Mouse (Mus musculus) thymus, postnatal 0 days (tissue): ENCODE results near the gene Sun2. TPM values are rescaled to one million over a fixed set of nuclear protein-coding genes. Genes with fewer than 3 reads are reported as not detected.
A peak's percentile ranks its signal among the peaks of the same experiment; 100 is the strongest.

Experiments used
- DNase-seq: peaks from one replicate; pipeline ENCODE4 v3.0.0-alpha.2; 2015; ENCODE audit warnings: low spot score
- polyA plus RNA-seq: library from polyadenylated mRNA; unstranded; fragments of >200 nt; fragmentation: Nextera tagmentation; extraction: Ambion mirVana; gene quantifications from 2 replicates; pipeline ENCODE4 v1.2.1, GENCODE M21; 2015

The Sun2 gene
- polyA plus RNA-seq, 1 experiment from 2014 or later, result 18.4 TPM

GRCm38 (mm10) chr15:79755977-79756625, 13.8 kb upstream of the Sun2 start:
- peak; percentile 65 for DNase-seq

- DNase-seq, result no peak
Observed at GRCm38 (mm10) chr15:79755176-79755575, 12.8 kb upstream of the Sun2 start.

GRCm38 (mm10) chr15:79753873-79754272, 11.5 kb upstream of the Sun2 start:
- DNase-seq, result no peak

- no peak for DNase-seq
Observed at GRCm38 (mm10) chr15:79753420-79753752, 11.1 kb upstream of the Sun2 start.

- DNase-seq, result peak; percentile 75
Observed at GRCm38 (mm10) chr15:79752742-79753419, 10.5 kb upstream of the Sun2 start.

GRCm38 (mm10) chr15:79751772-79752171, 9.4 kb upstream of the Sun2 start:
- DNase-seq, result no peak

GRCm38 (mm10) chr15:79750266-79750665, 7.9 kb upstream of the Sun2 start:
- DNase-seq, result no peak

- DNase-seq, result no peak
Observed at GRCm38 (mm10) chr15:79749162-79749561, 6.8 kb upstream of the Sun2 start.

- DNase-seq, result peak; percentile 42
Observed at GRCm38 (mm10) chr15:79747998-79748397, 5.7 kb upstream of the Sun2 start.

GRCm38 (mm10) chr15:79745883-79746282, 3.5 kb upstream of the Sun2 start:
- DNase-seq, result no peak

- DNase-seq, result no peak
Observed at GRCm38 (mm10) chr15:79745312-79745711, 3.0 kb upstream of the Sun2 start.

GRCm38 (mm10) chr15:79744742-79745141, 2.4 kb upstream of the Sun2 start:
- no peak for DNase-seq

- no peak for DNase-seq
Observed at GRCm38 (mm10) chr15:79744001-79744400, 1.7 kb upstream of the Sun2 start.

- DNase-seq, result no peak
Observed at GRCm38 (mm10) chr15:79742706-79743023, 329 bp upstream of the Sun2 start.

GRCm38 (mm10) chr15:79741173-79741858, 1.0 kb downstream of the Sun2 start:
- peak; percentile 79 for DNase-seq

- DNase-seq, result no peak
Observed at GRCm38 (mm10) chr15:79740739-79741138, 1.6 kb downstream of the Sun2 start.

GRCm38 (mm10) chr15:79734311-79734710, 8.0 kb downstream of the Sun2 start:
- DNase-seq, result no peak

GRCm38 (mm10) chr15:79733640-79734039, 8.7 kb downstream of the Sun2 start:
- DNase-seq, result no peak

GRCm38 (mm10) chr15:79733192-79733591, 9.1 kb downstream of the Sun2 start:
- no peak for DNase-seq

- no peak for DNase-seq
Observed at GRCm38 (mm10) chr15:79731554-79731953, 10.8 kb downstream of the Sun2 start.

- peak; percentile 44 for DNase-seq
Observed at GRCm38 (mm10) chr15:79728731-79729388, 13.5 kb downstream of the Sun2 start.

- no peak for DNase-seq
Observed at GRCm38 (mm10) chr15:79728311-79728710, 14.0 kb downstream of the Sun2 start.
